8 mouse cellular contexts compared by ENCODE assay signal in the genomic region with DNA sequence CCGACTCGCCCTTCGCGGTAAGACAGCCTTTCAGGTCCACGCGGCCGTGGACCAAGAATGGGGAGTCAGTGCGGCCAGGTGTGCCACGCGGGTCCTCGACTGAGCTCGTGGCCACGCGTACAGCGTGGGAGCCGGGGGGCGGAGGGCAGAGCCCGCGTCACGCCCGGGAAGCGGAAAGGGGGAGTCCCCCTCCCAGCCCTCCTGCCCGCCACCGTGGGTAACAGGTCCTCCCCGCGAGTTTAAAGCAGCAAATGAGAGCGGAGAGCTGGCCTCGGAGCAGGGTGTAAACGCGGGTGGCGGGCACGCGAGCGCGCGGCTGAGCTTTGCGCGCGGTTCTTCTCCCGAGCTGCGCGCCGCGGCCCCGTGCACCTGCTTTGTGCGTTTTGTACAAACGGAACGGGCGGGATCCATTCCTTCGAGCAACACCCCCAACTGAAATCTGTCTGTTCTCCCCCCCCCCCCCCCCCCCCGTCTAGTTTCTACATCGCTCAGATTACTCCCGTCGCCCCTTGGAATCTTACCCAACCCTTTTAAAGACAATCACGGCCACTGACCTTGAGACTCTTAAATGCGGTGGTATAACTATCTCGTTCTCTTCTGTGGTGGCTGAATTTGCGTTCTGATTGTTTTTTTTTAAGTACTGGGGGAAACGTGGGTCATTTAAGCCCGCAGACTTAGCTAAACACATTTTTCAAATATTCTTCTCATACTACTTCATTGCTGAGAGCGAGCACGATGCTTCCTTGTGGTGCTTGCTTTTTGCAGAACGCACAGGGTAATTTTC. TPM values are rescaled to one million over a fixed set of nuclear protein-coding genes. Genes with fewer than 3 reads are reported as not detected.
DNase-seq lines count a peak whose midpoint lies in the region; ATAC-seq and TF ChIP-seq lines count a peak whose summit lies in the region.

No protein-coding gene starts in this region.

- H3K36me3 ChIP-seq in kidney, postnatal 0 days (ENCODE audit: insufficient read depth, low read length), result no peaks in the 10 kb centered on the region
- no peaks in the 10 kb centered on the region for H3K36me3 ChIP-seq in embryonic facial prominence, embryonic 15.5 days
- H3K36me3 ChIP-seq in limb, embryonic 11.5 days (ENCODE audit: control insufficient read depth, insufficient read depth, low read length), result no peaks in the 10 kb centered on the region
- H3K36me3 ChIP-seq in neural tube, embryonic 15.5 days, result no peaks in the 10 kb centered on the region

- WGBS in kidney, postnatal 0 days, result 1% methylated on average over 59 of the region's 63 CpGs
- 2% methylated on average over 63 of the region's 63 CpGs for WGBS in embryonic facial prominence, embryonic 15.5 days
- 2% methylated on average over 62 of the region's 63 CpGs for WGBS in limb, embryonic 11.5 days
- WGBS in neural tube, embryonic 15.5 days, result under 1% methylated on average over 61 of the region's 63 CpGs

- peaks cover 4% of the 10 kb centered on the region; the same call in 1 of the 2 replicates for H3K4me1 ChIP-seq in kidney, postnatal 0 days (replicated peaks; ENCODE audit: insufficient read depth, low read length)
- peaks cover 13% of the 10 kb centered on the region for H3K4me1 ChIP-seq in embryonic facial prominence, embryonic 15.5 days
- peaks cover 13% of the 10 kb centered on the region; the same call in 1 of the 2 replicates for H3K4me1 ChIP-seq in limb, embryonic 11.5 days (ENCODE audit: control insufficient read depth, insufficient read depth, low read length)
- H3K4me1 ChIP-seq in neural tube, embryonic 15.5 days, result peaks cover 19% of the 10 kb centered on the region

- peaks cover 83% of the 10 kb centered on the region for H3K27me3 ChIP-seq in kidney, postnatal 0 days (ENCODE audit: insufficient read depth, low read length)
- peaks cover 90% of the 10 kb centered on the region for H3K27me3 ChIP-seq in embryonic facial prominence, embryonic 15.5 days
- H3K27me3 ChIP-seq in limb, embryonic 11.5 days (ENCODE audit: control insufficient read depth, insufficient read depth, low read length), result peaks cover 78% of the 10 kb centered on the region
- peaks cover 78% of the 10 kb centered on the region for H3K27me3 ChIP-seq in neural tube, embryonic 15.5 days (replicated peaks)

- peak overlapping the region; percentile 56 for H3K4me2 ChIP-seq in kidney, postnatal 0 days (ENCODE audit: low read length)
- peak overlapping the region; percentile 67 for H3K4me2 ChIP-seq in embryonic facial prominence, embryonic 15.5 days (replicated peaks)
- H3K4me2 ChIP-seq in limb, embryonic 11.5 days (ENCODE audit: low read depth, severe bottlenecking), result peak overlapping the region; percentile 36
- H3K4me2 ChIP-seq in neural tube, embryonic 15.5 days, result peak overlapping the region; percentile 63

- no peak for DNase-seq in kidney, postnatal 0 days (ENCODE audit: low spot score)
- no peak for DNase-seq in kidney, adult 8-10 months
- peak; percentile 56 for DNase-seq in limb, embryonic 11.5 days (ENCODE audit: low spot score)
- DNase-seq in urinary bladder, postnatal 25 days (ENCODE audit: low spot score), result no peak
- DNase-seq in frontal cortex, postnatal 10 days (ENCODE audit: low spot score in 2 of 2), result no peak
- no peak for DNase-seq in natural killer cell, adult 2 months (ENCODE audit: low spot score in 2 of 2)

- H3K9me3 ChIP-seq in kidney, postnatal 0 days (replicated peaks; ENCODE audit: low read length), result no peaks in the 10 kb centered on the region
- H3K9me3 ChIP-seq in embryonic facial prominence, embryonic 15.5 days (replicated peaks), result no peaks in the 10 kb centered on the region
- no peaks in the 10 kb centered on the region for H3K9me3 ChIP-seq in limb, embryonic 11.5 days (ENCODE audit: control insufficient read depth, low read length)
- H3K9me3 ChIP-seq in neural tube, embryonic 15.5 days (replicated peaks), result no peaks in the 10 kb centered on the region

- H3K4me3 ChIP-seq in kidney, postnatal 0 days (replicated peaks; ENCODE audit: low read depth, low read length), result peak overlapping the region; percentile 25
- H3K4me3 ChIP-seq in embryonic facial prominence, embryonic 15.5 days (replicated peaks), result peak overlapping the region; percentile 36
- H3K4me3 ChIP-seq in limb, embryonic 11.5 days (ENCODE audit: low read depth, low read length), result peak overlapping the region; percentile 16; the same call in 1 of the 2 replicates
- H3K4me3 ChIP-seq in neural tube, embryonic 15.5 days (replicated peaks), result peak overlapping the region; percentile 33

- ATAC-seq in kidney, postnatal 0 days (replicated peaks; ENCODE audit: low FRiP score, low read depth), result no peak
- no peak for ATAC-seq in embryonic facial prominence, embryonic 15.5 days (ENCODE audit: insufficient number of reproducible peaks, low FRiP score, low TSS enrichment, low read depth)
- ATAC-seq in limb, embryonic 11.5 days (ENCODE audit: insufficient number of reproducible peaks, low FRiP score, low TSS enrichment, low read depth), result no peak
- ATAC-seq in neural tube, embryonic 15.5 days (ENCODE audit: low FRiP score), result peak; percentile 46; the same call in 1 of the 2 replicates

- no peak overlapping the region for H3K9ac ChIP-seq in kidney, postnatal 0 days (ENCODE audit: low read depth, low read length)
- no peak overlapping the region for H3K9ac ChIP-seq in embryonic facial prominence, embryonic 15.5 days
- H3K9ac ChIP-seq in limb, embryonic 11.5 days (ENCODE audit: low read length), result no peak overlapping the region
- H3K9ac ChIP-seq in neural tube, embryonic 15.5 days (replicated peaks), result no peak overlapping the region

- no peak overlapping the region for H3K27ac ChIP-seq in kidney, postnatal 0 days
- H3K27ac ChIP-seq in embryonic facial prominence, embryonic 15.5 days (replicated peaks), result no peak overlapping the region
- H3K27ac ChIP-seq in limb, embryonic 11.5 days (replicated peaks; ENCODE audit: low read depth, low read length), result no peak overlapping the region
- no peak overlapping the region; the same call in 1 of the 2 replicates for H3K27ac ChIP-seq in neural tube, embryonic 15.5 days (replicated peaks)

- no peak for TF ChIP-seq CTCF in kidney, postnatal 0 days (IDR thresholded peaks at IDR 0.05; ENCODE audit: low read depth)

RNA-seq across cellular contexts. Expression of a gene that starts 12.3 kb away (rescaled TPM):
- polyA plus RNA-seq in kidney, postnatal 0 days (2015; fragmentation: Nextera tagmentation; extraction: Ambion mirVana), result not detected in 2 replicates
- polyA plus RNA-seq in embryonic facial prominence, embryonic 15.5 days (2015; fragmentation: Nextera tagmentation; extraction: Ambion mirVana), result 0.11 TPM in 1 of 2 replicates, not detected in the other
- polyA plus RNA-seq in limb, embryonic 11.5 days (2014; fragmentation: Nextera tagmentation; extraction: Ambion mirVana), result 0.09 TPM in 1 of 2 replicates, not detected in the other
- polyA plus RNA-seq in neural tube, embryonic 15.5 days (2015; fragmentation: Nextera tagmentation; extraction: Ambion mirVana), result 2.6 and 3.5 TPM in 2 replicates
